Mouse (Mus musculus) layer of hippocampus, adult 18-20 months (tissue): ENCODE data around the gene Lrsam1. TPM values are rescaled to one million over a fixed set of nuclear protein-coding genes. Genes with fewer than 3 reads are reported as not detected.

Experiments
- DNase-seq, 2 experiments: peaks; one replicate each; pipeline ENCODE4 v3.0.0; 2022; ENCODE audit warnings: low spot score in 2 of 2
- total RNA-seq, 2 experiments: library from RNA; stranded (reverse); gene quantifications; 2 replicates each; pipeline ENCODE4 v1.2.3; 2021

Gene Lrsam1
- total RNA-seq, 2 experiments from 2014 or later = 30.3 to 38.7 TPM

- peak; percentile 83 to 91 for DNase-seq
These were observed 5.5 kb upstream of the Lrsam1 start for GRCm38 (mm10) chr2:32966689-32967631.

GRCm38 (mm10) chr2:32966184-32966688 lies 4.8 kb upstream of the Lrsam1 start:
- no peak for DNase-seq

- no peak for DNase-seq
These were observed 4.2 kb upstream of the Lrsam1 start for GRCm38 (mm10) chr2:32965511-32966183.

GRCm38 (mm10) chr2:32964659-32965457 lies 3.4 kb upstream of the Lrsam1 start:
- no peak for DNase-seq

DNA sequence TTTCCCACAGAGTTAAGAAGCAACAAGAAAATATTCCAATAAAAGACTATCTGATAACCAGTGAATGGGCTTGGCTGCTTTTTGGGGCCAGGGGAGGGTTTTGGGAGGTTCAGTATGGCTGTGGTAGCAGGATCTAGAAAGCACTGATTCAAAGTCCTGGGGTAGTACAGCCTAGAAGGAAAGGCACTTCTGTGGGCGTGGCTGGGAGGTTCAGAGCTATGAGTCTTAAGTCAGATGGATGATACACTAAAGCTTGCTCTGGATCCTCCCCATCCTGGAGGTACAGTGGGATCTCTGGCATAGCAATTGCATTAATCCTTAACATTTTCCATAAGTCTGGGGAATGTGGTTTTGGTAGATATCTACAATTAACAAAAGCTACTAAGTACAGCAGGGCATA lies 2.6 kb upstream of the Lrsam1 start:
- no peak for DNase-seq

- DNase-seq = no peak
These were observed 2.1 kb upstream of the Lrsam1 start for GRCm38 (mm10) chr2:32963544-32963943.

- no peak for DNase-seq
These were observed 1.4 kb upstream of the Lrsam1 start for GRCm38 (mm10) chr2:32962875-32963220.

GRCm38 (mm10) chr2:32962062-32962874 lies 854 bp upstream of the Lrsam1 start:
- DNase-seq = peak in 1 of 2 experiments; percentile 47

- DNase-seq = no peak
These were observed 1.1 kb downstream of the Lrsam1 start for GRCm38 (mm10) chr2:32960273-32960672.

- DNase-seq = no peak
These were observed 4.1 kb downstream of the Lrsam1 start for GRCm38 (mm10) chr2:32957344-32957743.

GRCm38 (mm10) chr2:32954581-32954980 lies 6.8 kb downstream of the Lrsam1 start:
- no peak for DNase-seq

DNA sequence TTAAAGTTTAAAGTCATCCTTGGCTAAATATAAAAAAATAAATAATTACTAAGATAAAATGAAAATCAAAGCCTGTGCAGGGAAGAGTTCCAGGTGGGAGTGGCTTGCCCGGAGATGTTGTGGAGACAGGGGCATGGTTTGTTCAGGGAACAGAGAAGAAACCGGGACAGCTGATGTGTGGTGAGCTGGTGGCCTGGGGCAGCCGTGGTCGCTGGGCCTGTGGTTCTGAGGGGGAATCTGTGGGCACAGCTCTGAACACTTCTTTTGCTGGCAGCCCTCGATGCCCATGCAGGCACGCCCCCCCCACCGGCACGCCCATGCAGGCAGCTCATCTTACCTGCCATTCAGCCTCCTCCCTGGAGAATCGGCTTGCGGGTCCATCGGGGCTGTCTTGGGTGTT lies 14.0 kb downstream of the Lrsam1 start:
- no peak for DNase-seq

GRCm38 (mm10) chr2:32940483-32940882 lies 20.9 kb downstream of the Lrsam1 start:
- no peak for DNase-seq

DNA sequence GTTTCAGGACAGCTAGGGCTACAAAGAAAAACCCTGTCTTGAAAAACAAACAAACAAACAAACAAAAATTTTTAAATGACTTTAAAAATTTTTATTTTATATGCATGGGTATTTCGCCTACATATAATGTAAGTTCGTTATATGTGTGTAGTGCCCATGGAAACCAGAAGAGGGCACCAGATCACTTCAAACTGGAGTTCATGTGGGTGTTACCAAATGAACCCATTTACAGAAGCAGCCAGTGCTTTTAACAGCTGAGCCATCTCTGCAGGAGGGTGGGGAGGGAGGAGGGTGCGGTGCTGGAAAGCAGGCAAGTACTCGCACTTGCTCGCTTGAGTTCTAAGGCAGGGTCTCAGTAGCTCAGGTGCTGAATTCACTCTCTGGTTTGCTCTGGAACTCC lies 22.0 kb downstream of the Lrsam1 start:
- peak in 1 of 2 experiments; percentile 83 for DNase-seq

- DNase-seq = no peak
These were observed 22.7 kb downstream of the Lrsam1 start for GRCm38 (mm10) chr2:32938741-32939140.

- DNase-seq = no peak
These were observed 29.7 kb downstream of the Lrsam1 start for GRCm38 (mm10) chr2:32931730-32932129.

DNA sequence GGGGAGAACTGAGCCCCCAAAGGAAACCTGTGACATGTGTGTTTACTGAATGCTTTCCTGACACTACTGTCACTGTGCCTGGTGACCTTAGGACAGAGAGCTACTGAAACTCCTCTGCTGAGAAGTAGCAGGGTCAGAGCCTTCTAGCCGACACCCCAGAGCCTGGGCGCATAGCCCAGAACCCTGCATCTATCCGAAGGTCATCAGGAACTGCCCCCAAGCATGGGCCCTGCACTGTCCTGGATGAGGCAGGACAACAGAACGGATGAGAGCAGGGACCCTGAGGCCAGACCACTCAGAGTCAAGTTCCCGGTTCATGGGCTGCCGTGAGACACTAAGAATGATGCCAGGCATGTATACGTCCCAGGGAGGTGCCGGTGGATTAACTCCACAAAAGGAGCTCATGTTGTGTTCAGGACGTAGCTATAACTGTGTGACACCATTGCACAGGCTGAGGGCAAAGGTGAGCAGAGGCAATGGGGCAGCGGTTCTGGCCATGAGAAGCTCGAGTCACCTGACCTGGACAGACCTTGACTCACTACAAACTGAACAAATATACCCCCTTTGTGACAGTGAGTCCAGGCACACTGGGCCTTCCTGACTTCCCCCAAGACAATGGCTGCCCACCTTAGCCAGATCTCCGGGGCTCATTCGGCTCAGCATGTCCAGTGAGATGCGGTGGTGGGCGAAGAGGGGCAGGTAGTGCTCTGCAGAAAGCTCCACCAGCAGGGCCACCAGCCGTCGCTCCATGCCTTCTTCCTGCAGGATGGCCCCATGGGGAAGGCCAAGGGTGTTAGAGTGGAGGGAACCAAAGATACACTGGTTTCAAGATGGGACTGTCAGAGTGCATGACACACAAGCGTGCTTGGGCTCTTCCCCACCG lies 32.2 kb downstream of the Lrsam1 start:
- DNase-seq = no peak

GRCm38 (mm10) chr2:32928235-32928946 lies 33.0 kb downstream of the Lrsam1 start:
- peak; percentile 65 to 77 for DNase-seq
